Mouse (Mus musculus) cortical plate, adult 2 months (tissue): ENCODE results near the gene Rgs10.
"Not testable (repeated sequence)": the region's sequence is repeated elsewhere in the genome, so short reads cannot be mapped to it uniquely, and the experiment has no call there.

Experiments used
- CTCF ChIP-seq: fragments of 200-500 bp; IDR thresholded peaks from 2 replicates; pipeline ENCODE4 v1.5.1; 2011; ENCODE audit warnings: mild to moderate bottlenecking, control low read depth, low read length; ENCODE audit not compliant: insufficient read depth; ENCODE audit errors: extremely low read depth
- POLR2A ChIP-seq: fragments of 200-500 bp; IDR thresholded peaks from 2 replicates; pipeline ENCODE4 v1.6.1; 2011; ENCODE audit warnings: mild to moderate bottlenecking, low read length, control low read depth; ENCODE audit not compliant: insufficient read depth; ENCODE audit errors: extremely low read depth

DNA sequence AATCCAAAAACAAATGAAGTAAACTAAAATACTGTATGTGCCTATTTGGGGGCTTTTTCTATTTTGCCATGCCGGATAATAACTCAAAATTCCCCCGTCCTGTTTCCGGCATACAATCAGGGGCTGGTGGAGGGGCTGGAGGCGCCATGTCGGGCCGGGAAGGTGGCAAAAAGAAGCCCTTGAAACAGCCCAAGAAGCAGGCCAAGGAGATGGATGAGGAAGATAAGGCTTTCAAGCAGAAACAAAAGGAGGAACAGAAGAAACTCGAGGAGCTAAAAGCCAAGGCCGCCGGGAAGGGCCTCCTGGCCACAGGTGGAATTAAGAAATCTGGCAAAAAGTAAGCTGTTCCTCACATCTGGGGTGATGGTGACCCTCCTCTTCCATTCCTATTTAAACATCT, 78.2 kb downstream of the Rgs10 start:
- not testable (repeated sequence) for TF ChIP-seq POLR2A, CTCF
